15 mouse cellular contexts compared by ENCODE assay signal in genomic region chr9:103873876-103874275, GRCm38 (mm10).
"Had no signal": no experiment of that assay in that cellular context is flagged by ENCODE, and none has a peak within 500 bp of the region (broad histone marks: within the 10 kb centered on the region; RNA-seq: fewer than 3 reads in every experiment).

No protein-coding gene starts in this region.

- H3K27me3 ChIP-seq: kidney, embryonic 15.5 days; limb, embryonic 13.5 days; liver, embryonic 15.5 days; midbrain, embryonic 13.5 days; stomach, embryonic 15.5 days had no signal

- ATAC-seq: lung, postnatal 0 days; midbrain, embryonic 13.5 days had no signal

- H3K4me1 ChIP-seq: kidney, embryonic 15.5 days; limb, embryonic 13.5 days; liver, embryonic 15.5 days; midbrain, embryonic 13.5 days; stomach, embryonic 15.5 days had no signal

- H3K36me3 ChIP-seq: kidney, embryonic 15.5 days; limb, embryonic 13.5 days; liver, embryonic 15.5 days; midbrain, embryonic 13.5 days; stomach, embryonic 15.5 days had no signal

- DNase-seq: kidney, adult 18-20 months; kidney, postnatal 25 days; lung, adult 2 months; lung, postnatal 36 days; right cerebral cortex, postnatal 14 days; thymus, adult 2 months; thymus, postnatal 25 days had no signal

- H3K9me3 ChIP-seq: kidney, embryonic 15.5 days; limb, embryonic 13.5 days; liver, embryonic 15.5 days; midbrain, embryonic 13.5 days; stomach, embryonic 15.5 days had no signal

- H3K4me2 ChIP-seq: kidney, embryonic 15.5 days; limb, embryonic 13.5 days; liver, embryonic 11.5 days; liver, embryonic 15.5 days; midbrain, embryonic 13.5 days; stomach, embryonic 15.5 days had no signal

- H3K9ac ChIP-seq: kidney, embryonic 15.5 days; limb, embryonic 13.5 days; liver, embryonic 15.5 days; midbrain, embryonic 13.5 days; stomach, embryonic 15.5 days had no signal

- H3K4me3 ChIP-seq: kidney, embryonic 15.5 days; left cerebral cortex, adult 2 months; limb, embryonic 13.5 days; liver, embryonic 15.5 days; midbrain, embryonic 13.5 days; stomach, embryonic 15.5 days had no signal

- H3K27ac ChIP-seq: kidney, embryonic 15.5 days; left cerebral cortex, adult 2 months; limb, embryonic 13.5 days; liver, embryonic 15.5 days; midbrain, embryonic 13.5 days; stomach, embryonic 15.5 days had no signal
